In the genomic region with DNA sequence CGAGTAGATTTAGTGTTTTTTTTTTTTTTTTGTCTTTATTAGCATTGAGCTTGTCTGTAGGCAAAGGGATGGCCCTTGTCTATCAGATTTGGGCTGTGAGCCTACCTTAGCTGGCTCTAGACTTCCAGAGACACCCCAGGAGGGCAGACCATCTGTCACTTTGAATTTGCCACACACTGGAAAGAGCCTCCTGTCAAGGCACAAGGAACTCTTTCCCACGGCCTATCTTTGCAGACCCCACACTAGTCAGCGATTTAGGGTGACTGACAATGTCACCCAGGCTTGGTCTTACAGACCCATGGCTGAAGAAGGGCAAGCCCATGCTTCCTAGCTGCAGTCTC, we compare ENCODE assay signal across 20 mouse cellular contexts. TPM values are rescaled to one million over a fixed set of nuclear protein-coding genes. Genes with fewer than 3 reads are reported as not detected.
DNase-seq lines count a peak whose midpoint lies in the region; ATAC-seq and TF ChIP-seq lines count a peak whose summit lies in the region.
"Had no signal": no experiment of that assay in that cellular context is flagged by ENCODE, and none has a peak within 500 bp of the region (broad histone marks: within the 10 kb centered on the region; RNA-seq: fewer than 3 reads in every experiment).

No protein-coding gene starts in this region.

- H3K4me3 ChIP-seq in hindbrain, embryonic 12.5 days = no peak overlapping the region
- H3K4me3 ChIP-seq in hindbrain, embryonic 16.5 days (ENCODE audit: low read length) = no peak overlapping the region
- peak overlapping the region; percentile 5; the same call in 1 of the 2 replicates for H3K4me3 ChIP-seq in testis, adult 2 months (ENCODE audit: control insufficient read depth, low read depth, low read length)
- H3K4me3 ChIP-seq: heart, embryonic 15.5 days; neural tube, embryonic 13.5 days had no signal

- no peaks in the 10 kb centered on the region for H3K4me1 ChIP-seq in hindbrain, embryonic 12.5 days
- H3K4me1 ChIP-seq in hindbrain, embryonic 16.5 days (ENCODE audit: control insufficient read depth, insufficient read depth, low read depth, low read length) = no peaks in the 10 kb centered on the region
- peaks cover 8% of the 10 kb centered on the region for H3K4me1 ChIP-seq in testis, adult 2 months (ENCODE audit: control insufficient read depth, insufficient read depth, low read length)
- H3K4me1 ChIP-seq: neural tube, embryonic 13.5 days had no signal

- H3K27ac ChIP-seq in hindbrain, embryonic 12.5 days = peak overlapping the region; percentile 48; the same call in 1 of the 2 replicates
- H3K27ac ChIP-seq in hindbrain, embryonic 16.5 days (ENCODE audit: low read depth, low read length) = no peak overlapping the region
- no peak overlapping the region for H3K27ac ChIP-seq in testis, adult 2 months (ENCODE audit: control insufficient read depth, insufficient read depth, low read depth, low read length)
- H3K27ac ChIP-seq: heart, embryonic 15.5 days; neural tube, embryonic 13.5 days had no signal

- no peak overlapping the region for H3K4me2 ChIP-seq in hindbrain, embryonic 12.5 days (replicated peaks)
- no peak overlapping the region for H3K4me2 ChIP-seq in hindbrain, embryonic 16.5 days (ENCODE audit: low read length)
- H3K4me2 ChIP-seq: heart, embryonic 15.5 days; neural tube, embryonic 13.5 days had no signal

- ATAC-seq in hindbrain, embryonic 12.5 days (ENCODE audit: low FRiP score) = no peak
- no peak for ATAC-seq in hindbrain, embryonic 16.5 days
- ATAC-seq: liver, postnatal 0 days had no signal

- no peak for TF ChIP-seq POLR2A in testis, adult 2 months (IDR thresholded peaks at IDR 0.05; ENCODE audit: control insufficient read depth, low read depth, low read length)

- 60% methylated on average over 3 of the region's 3 CpGs for WGBS in hindbrain, embryonic 12.5 days
- WGBS in hindbrain, embryonic 16.5 days = 52% methylated on average over 3 of the region's 3 CpGs

- no peak for TF ChIP-seq CTCF in testis, adult 2 months (IDR thresholded peaks at IDR 0.05; ENCODE audit: control insufficient read depth, insufficient read depth, insufficient replicate concordance, low read depth, low read length)

- no peak for DNase-seq in testis, postnatal 14 days (ENCODE audit: low spot score)
- peak; percentile 87 to 90 for DNase-seq in cerebellum, postnatal 25 days
- DNase-seq in frontal cortex, adult 2 months (ENCODE audit: extremely low spot score in 1 of 2, low spot score in 1 of 2) = no peak
- no peak for DNase-seq in lung, postnatal 4 days
- no peak for DNase-seq in right cerebral cortex, adult 18-20 months
- DNase-seq: adrenal gland, adult 2 months; heart, adult 18-20 months; kidney, adult 18-20 months; kidney, postnatal 10 days; layer of hippocampus, adult 9-11 months; lung, postnatal 14 days; right cerebral cortex, postnatal 4 days; thymus, adult 18-20 months had no signal

- no peaks in the 10 kb centered on the region for H3K27me3 ChIP-seq in hindbrain, embryonic 12.5 days
- H3K27me3 ChIP-seq in hindbrain, embryonic 16.5 days (replicated peaks; ENCODE audit: control insufficient read depth, insufficient read depth, low read length) = no peaks in the 10 kb centered on the region
- no peaks in the 10 kb centered on the region for H3K27me3 ChIP-seq in testis, adult 2 months (ENCODE audit: control insufficient read depth, insufficient read depth, low read length)
- H3K27me3 ChIP-seq: CH12.LX; heart, embryonic 15.5 days; neural tube, embryonic 13.5 days had no signal

- no peaks in the 10 kb centered on the region for H3K9me3 ChIP-seq in hindbrain, embryonic 12.5 days (replicated peaks)
- H3K9me3 ChIP-seq in hindbrain, embryonic 16.5 days (ENCODE audit: control insufficient read depth, low read length) = no peaks in the 10 kb centered on the region
- H3K9me3 ChIP-seq: heart, embryonic 15.5 days; neural tube, embryonic 13.5 days had no signal

- H3K9ac ChIP-seq in hindbrain, embryonic 12.5 days = no peak overlapping the region
- no peak overlapping the region for H3K9ac ChIP-seq in hindbrain, embryonic 16.5 days (ENCODE audit: low read depth, low read length)
- H3K9ac ChIP-seq: heart, embryonic 15.5 days; liver, postnatal 0 days; neural tube, embryonic 13.5 days had no signal

- peaks cover 65% of the 10 kb centered on the region for H3K36me3 ChIP-seq in hindbrain, embryonic 12.5 days
- peaks cover 32% of the 10 kb centered on the region for H3K36me3 ChIP-seq in hindbrain, embryonic 16.5 days (ENCODE audit: control insufficient read depth, insufficient read depth, low read length)
- no peaks in the 10 kb centered on the region for H3K36me3 ChIP-seq in testis, adult 2 months (ENCODE audit: control insufficient read depth, insufficient read depth, low read length)

RNA-seq across cellular contexts. Expression of a gene that starts 51.2 kb away (rescaled TPM):
- 0.88 and 1.2 TPM in 2 replicates for polyA plus RNA-seq in hindbrain, embryonic 12.5 days (2016; fragmentation: Nextera tagmentation; extraction: Ambion mirVana)
- polyA plus RNA-seq in hindbrain, embryonic 16.5 days (2015; fragmentation: Nextera tagmentation; extraction: Ambion mirVana) = 70.4 and 88.3 TPM in 2 replicates
- polyA plus RNA-seq in testis, adult 2 months (2012; rRNA removed) = not detected in 2 replicates
- 1,294 and 1,474 TPM in 2 replicates for polyA plus RNA-seq in frontal cortex, adult 2 months (2012; rRNA removed)
- polyA plus RNA-seq: liver, postnatal 0 days had no signal

Comparison
In these comparisons a context has a peak if more than half of its experiments do, and no peak if none do; other contexts are left out.
1. RNA of a gene that starts 51.2 kb away (polyA plus RNA-seq): 1,294 to 1,474 TPM in frontal cortex, adult 2 months and 70.4 to 88.3 TPM in hindbrain, embryonic 16.5 days; 0.88 to 1.2 TPM in hindbrain, embryonic 12.5 days and not detected in testis, adult 2 months; every median in the first group is over 10 times any median in the second.
2. DNase-seq: peak in cerebellum, postnatal 25 days (2 of 2); none in testis, postnatal 14 days (single experiment), frontal cortex, adult 2 months (0 of 2), lung, postnatal 4 days (0 of 2) and right cerebral cortex, adult 18-20 months (single experiment).